Mouse (Mus musculus) cerebellum, adult 11-12 months (tissue): Measurements from ENCODE around the gene Itpkb.
A peak's percentile ranks its signal among the peaks of the same experiment; 100 is the strongest.

ENCODE experiments used
- DNase-seq: peaks from one replicate; pipeline ENCODE4 v3.0.0; 2022

The Itpkb gene

GRCm38 (mm10) chr1:180315127-180315526 lies 15.2 kb upstream of the Itpkb start:
- DNase-seq, result no peak

- no peak for DNase-seq
Measured at GRCm38 (mm10) chr1:180317450-180317849, 12.8 kb upstream of the Itpkb start.

DNA sequence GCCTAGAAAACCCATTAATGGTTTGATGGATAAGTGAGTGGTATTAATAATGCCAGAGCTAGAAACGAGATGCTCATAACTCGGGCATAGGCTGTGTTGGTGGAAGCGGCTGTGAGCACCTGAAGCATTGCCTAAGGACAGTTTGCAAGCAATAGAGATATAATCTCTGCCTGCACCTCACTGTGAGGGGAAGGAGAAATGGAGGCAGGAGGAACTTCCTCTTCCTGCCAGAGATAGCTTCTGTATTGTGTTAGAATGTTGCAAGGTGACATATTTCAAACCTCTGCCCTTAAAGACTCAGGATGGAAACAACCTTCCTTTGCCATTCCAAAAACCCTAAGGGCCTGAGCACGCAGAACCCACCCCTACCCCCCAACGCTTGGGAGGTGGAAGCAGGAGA lies 11.9 kb upstream of the Itpkb start:
- DNase-seq, result no peak

DNA sequence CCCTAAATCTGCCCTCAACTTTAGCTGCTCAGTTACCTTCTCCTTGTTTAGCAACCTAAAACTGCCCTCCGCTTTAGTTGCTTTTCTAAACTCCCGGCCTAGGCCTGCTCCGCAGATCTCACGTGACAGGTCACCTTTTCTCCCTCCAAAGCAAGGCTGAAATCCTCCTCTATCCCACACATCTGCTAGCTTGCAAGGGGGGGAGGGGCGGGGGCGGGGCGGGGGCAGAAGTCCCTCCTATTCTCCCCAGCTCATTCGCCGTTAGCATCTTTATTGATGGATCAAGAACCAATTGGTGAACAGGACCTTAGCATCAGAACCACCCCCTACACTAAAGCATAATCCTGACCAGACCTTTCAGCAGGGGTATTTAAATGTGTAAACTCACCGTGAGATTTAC lies 10.4 kb upstream of the Itpkb start:
- no peak for DNase-seq

- DNase-seq, result no peak
Measured at GRCm38 (mm10) chr1:180322896-180323295, 7.4 kb upstream of the Itpkb start.

DNA sequence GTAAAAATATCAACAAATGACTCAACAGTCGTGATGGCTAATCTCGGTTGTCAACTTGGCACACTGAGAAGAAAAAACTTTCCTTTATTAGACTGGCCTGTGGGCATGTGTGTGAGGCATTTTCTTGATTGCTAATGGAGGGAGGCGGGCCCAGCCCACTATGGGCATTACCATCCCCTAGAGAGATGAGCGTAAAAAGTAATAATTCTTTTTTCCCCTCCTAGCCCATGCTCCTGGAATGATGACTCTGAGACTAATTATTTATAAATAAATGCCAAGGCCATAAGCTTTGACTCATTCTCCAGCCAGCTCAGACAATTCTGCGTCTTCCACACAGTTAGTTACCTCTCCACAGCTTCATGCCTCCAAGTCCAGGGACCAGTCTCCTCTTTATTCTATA lies 6.8 kb upstream of the Itpkb start:
- no peak for DNase-seq

GRCm38 (mm10) chr1:180324271-180324670 lies 6.0 kb upstream of the Itpkb start:
- no peak for DNase-seq

GRCm38 (mm10) chr1:180328794-180329665 lies 1.3 kb upstream of the Itpkb start:
- DNase-seq, result no peak

- DNase-seq, result no peak
Measured at GRCm38 (mm10) chr1:180329706-180330105, 579 bp upstream of the Itpkb start.

- DNase-seq, result peak; percentile 56
Measured at GRCm38 (mm10) chr1:180330707-180331545, 641 bp downstream of the Itpkb start.

GRCm38 (mm10) chr1:180331546-180332075 lies 1.3 kb downstream of the Itpkb start:
- DNase-seq, result peak; percentile 70

DNA sequence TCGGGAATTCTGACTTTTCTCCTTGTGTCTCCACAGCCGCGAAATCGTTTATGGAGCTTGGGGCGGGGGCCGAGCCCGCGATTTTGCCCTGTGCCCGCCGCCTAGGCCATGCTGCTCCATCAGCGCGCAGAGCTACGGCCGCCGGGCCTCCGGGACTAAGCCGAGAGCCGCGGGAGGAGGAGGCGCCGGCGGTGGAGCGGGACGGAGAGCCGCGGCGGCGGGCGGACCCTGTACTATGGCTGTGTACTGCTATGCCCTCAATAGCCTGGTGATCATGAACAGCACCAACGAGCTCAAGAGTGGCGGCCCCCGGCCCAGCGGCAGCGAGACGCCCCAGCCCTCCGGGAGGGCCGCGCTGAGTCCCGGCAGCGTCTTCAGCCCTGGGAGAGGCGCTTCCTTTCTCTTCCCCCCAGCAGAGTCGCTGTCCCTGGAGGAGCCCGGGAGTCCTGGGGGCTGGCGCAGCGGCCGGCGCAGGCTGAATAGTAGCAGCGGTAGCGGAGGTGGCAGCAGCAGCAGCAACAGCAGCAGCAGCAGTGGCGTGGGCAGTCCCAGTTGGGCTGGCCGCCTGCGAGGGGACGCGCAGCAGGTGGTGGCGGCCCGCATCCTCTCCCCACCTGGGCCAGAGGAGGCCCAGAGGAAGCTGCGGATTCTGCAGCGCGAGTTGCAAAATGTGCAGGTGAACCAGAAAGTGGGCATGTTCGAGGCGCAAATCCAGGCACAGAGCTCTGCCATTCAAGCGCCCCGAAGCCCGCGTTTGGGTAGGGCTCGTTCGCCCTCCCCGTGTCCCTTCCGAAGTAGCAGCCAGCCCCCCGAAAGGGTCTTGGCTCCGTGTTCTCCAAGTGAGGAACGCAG lies 2.0 kb downstream of the Itpkb start:
- peak; percentile 58 for DNase-seq

- no peak for DNase-seq
Measured at GRCm38 (mm10) chr1:180332928-180333440, 2.7 kb downstream of the Itpkb start.

DNA sequence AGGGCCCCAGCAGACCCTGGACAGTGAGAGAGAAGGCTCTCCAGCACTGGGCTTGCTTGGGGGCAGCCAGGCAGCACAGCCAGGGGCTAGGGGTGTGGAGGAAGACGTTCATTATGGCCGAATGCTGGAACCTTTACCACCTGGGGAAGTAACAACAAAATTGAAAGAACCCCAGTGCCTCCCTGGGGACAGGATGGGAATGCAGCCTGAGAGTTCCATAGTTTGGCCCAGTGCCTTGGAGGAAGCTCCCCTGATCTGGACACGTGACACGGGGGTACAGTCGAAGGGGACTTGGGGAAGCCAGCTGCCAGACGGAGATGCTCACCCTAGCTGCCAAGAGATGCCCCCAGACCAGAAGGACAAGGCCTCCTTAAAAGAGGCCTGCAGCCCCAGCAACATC lies 3.3 kb downstream of the Itpkb start:
- peak; percentile 41 for DNase-seq

GRCm38 (mm10) chr1:180334541-180334940 lies 4.3 kb downstream of the Itpkb start:
- DNase-seq, result no peak

DNA sequence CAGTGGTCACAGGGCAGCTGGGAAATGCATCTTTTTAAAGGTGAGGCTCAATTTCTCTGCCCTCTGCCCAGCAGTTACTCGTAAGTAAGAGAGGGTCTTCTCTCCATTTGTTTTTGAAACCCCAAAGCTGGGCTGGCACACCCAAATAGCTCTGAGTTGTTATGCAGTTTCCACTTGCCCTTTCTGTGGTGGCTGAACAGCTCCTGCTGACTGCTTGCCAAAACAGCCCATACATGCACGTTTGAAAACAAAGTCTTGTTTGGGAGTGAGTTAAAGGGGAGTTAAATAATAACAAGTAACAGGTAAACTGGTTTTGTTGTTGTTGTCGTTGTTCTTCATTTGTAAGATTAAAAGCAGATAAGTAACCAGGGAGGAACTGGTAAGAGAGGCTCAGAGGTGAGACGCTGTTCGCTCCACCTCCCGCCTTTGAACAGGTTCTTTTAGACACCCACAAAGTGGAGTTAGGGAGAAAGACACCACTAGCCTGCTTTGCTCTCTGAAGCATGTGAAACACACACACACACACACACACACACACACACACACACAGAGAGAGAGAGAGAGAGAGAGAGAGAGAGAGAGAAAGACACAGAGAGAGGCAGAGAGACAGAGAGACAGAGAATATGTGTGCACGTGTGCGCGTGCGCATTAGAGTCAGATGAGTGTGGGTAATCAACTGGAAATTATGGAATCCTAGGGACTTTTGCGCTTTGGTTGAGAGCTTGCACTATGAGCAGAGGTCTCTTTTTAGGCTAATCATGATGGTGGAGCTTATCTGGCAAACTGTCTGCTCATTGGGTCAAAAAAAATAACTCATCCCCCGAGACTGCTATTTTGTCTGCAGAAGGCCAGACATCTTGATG lies 5.5 kb downstream of the Itpkb start:
- no peak for DNase-seq

DNA sequence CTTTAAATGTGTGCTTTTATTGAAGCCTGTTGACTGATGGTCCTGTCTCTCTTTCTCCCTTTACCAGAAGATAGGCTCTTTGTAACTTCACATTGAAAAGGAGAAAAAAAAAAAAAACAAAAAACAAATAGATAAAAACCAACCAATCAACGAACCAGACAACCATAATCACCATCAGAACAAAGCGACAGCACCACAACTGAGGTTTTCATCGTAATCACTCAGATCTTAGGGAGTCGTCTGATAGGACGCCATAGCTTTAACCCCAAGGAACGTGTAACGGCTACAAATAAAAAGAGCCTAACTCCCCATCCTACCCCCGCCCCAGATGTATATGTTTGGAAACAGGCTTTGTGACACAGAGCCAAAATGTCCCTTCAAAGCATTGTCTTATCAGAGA lies 8.1 kb downstream of the Itpkb start:
- DNase-seq, result no peak

- DNase-seq, result no peak
Measured at GRCm38 (mm10) chr1:180339143-180339542, 8.9 kb downstream of the Itpkb start.

GRCm38 (mm10) chr1:180342944-180343343 lies 12.7 kb downstream of the Itpkb start:
- DNase-seq, result no peak

- DNase-seq, result no peak
Measured at GRCm38 (mm10) chr1:180343434-180344210, 13.3 kb downstream of the Itpkb start.

GRCm38 (mm10) chr1:180345098-180345497 lies 14.8 kb downstream of the Itpkb start:
- DNase-seq, result no peak
